Mouse (Mus musculus) E14TG2a.4 (cell line): ENCODE measurements around the gene Tmem132d.

Experiments used
- H3K27me3 ChIP-seq: 2 replicates; pipeline ENCODE4 v1.6.1; 2014; ENCODE audit warnings: low read length, control low read depth; ENCODE audit not compliant: insufficient read depth
- H3K36me3 ChIP-seq: 2 replicates; pipeline ENCODE4 v1.6.1; 2014; ENCODE audit warnings: low read length, control low read depth; ENCODE audit not compliant: insufficient read depth
- H3K4me1 ChIP-seq: replicated peaks from 2 replicates; pipeline ENCODE4 v1.6.1; 2014; ENCODE audit warnings: low read depth, low read length, control low read depth
- H3K4me3 ChIP-seq: replicated peaks from 2 replicates; pipeline ENCODE4 v1.5.1; 2014; ENCODE audit warnings: mild to moderate bottlenecking, low read length
- H3K9me3 ChIP-seq: 2 replicates; pipeline ENCODE4 v1.6.1; 2014; ENCODE audit warnings: low read length, control low read depth
- CTCF ChIP-seq: conservative IDR thresholded peaks from 2 replicates; pipeline ENCODE4 v1.5.1; 2014; ENCODE audit warnings: low read length
- NANOG ChIP-seq: IDR thresholded peaks from 2 replicates; pipeline ENCODE4 v1.6.1; 2014; ENCODE audit warnings: borderline replicate concordance, low read length, mixed read lengths
- POU5F1 ChIP-seq: IDR thresholded peaks from 2 replicates; pipeline ENCODE4 v1.6.1; 2014; ENCODE audit warnings: low read length, borderline replicate concordance

Tmem132d gene

DNA sequence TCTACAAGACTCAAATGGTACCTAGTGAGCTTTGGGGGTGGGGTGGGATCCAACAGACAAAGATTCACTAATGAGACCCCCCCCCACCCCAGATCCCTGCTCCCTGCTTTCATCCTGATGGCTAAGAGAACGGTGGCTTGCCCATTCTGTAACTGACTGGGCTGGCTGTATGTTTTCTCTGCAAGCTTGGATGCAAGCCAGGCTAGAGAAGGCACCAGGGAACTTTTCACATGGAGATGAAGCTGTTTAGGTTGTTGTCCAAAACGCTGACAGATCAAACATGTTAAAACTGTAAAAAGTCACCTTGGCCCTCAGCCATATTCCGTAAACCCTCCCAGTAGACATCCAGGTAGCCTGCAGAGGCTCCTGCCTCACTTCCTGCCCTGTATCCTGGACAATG, 313.7 kb downstream of the Tmem132d start:
- Histone ChIP-seq H3K4me3 (no peak overlapping the region), H3K36me3 (no peaks in the 10 kb centered on the region), H3K9me3 (no peaks in the 10 kb centered on the region), H3K27me3 (no peaks in the 10 kb centered on the region), H3K4me1 (no peaks in the 10 kb centered on the region)
- TF ChIP-seq POU5F1 (no peak), CTCF (no peak), NANOG (no peak)

DNA sequence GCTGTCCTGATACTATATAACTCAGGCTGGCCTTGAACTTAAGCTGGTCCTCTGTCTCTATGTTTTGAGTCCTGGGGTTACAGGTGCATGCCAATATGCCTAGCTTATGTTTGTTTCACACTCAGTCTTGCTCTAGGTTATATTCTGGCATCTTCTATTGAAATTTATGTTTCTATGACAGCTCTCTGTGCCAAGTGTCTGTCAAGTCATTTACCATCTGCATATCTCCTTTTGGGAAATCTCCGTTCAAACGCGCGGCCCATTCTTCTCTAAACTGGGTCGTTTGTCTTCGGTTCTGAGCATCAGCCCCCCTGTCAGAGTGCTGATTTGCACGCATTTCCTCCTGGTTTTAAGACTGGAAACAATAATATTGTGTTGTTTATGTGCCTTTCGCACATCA, 319.8 kb downstream of the Tmem132d start:
- Histone ChIP-seq H3K9me3 (0 out of 2 replicates have a peak, but pooled peaks cover 6% of the 10 kb centered on the region), H3K36me3 (no peaks in the 10 kb centered on the region), H3K4me3 (no peak overlapping the region), H3K27me3 (no peaks in the 10 kb centered on the region), H3K4me1 (no peaks in the 10 kb centered on the region)
- TF ChIP-seq NANOG (no peak), CTCF (no peak), POU5F1 (no peak)

DNA sequence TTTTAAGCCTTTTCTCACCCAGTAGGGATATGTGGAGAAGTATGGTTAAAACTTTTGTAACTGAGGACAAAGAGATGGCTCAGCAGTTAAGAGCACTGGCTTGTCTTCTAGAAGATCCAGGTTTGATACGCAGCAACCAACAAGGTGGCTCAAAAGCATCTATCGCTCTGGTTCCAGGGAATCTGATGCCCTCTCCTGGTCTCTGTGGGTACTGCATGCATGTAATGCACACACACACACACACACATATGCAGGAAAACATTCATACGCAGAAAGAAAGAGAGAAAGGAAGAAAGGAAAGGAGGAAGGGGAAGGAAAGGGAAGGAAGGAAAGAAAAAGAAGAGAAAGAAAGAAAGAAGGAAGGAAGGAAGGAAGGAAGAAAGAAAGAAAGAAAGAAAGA, 320.4 kb downstream of the Tmem132d start:
- TF ChIP-seq CTCF, result peak; percentile 79
- no peak for TF ChIP-seq POU5F1
- TF ChIP-seq NANOG, result no peak
- H3K4me1 ChIP-seq, result no peaks in the 10 kb centered on the region
- 0 out of 2 replicates have a peak, but pooled peaks cover 6% of the 10 kb centered on the region for H3K9me3 ChIP-seq

DNA sequence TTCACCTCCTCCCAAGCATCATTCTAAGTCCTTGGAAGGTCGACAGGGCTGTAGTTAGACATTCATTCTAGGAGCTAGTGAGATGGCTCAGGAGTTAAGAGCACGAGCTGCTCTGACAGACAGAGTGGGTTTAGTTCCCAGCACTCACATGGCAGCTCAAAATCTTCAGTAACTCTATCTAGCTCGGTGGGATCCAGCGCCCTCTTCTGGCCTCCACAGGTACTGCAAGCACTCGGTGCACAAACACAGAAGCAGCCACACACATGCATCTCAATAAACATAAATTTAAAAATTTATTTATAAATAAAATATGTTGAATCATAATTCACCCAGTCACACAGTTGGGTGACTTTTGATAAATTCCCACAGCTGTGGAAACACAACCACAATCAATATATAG, 321.2 kb downstream of the Tmem132d start:
- H3K4me1 ChIP-seq, result no peaks in the 10 kb centered on the region
- H3K9me3 ChIP-seq, result 0 out of 2 replicates have a peak, but pooled peaks cover 6% of the 10 kb centered on the region
- no peak overlapping the region for H3K4me3 ChIP-seq
- TF ChIP-seq CTCF, result peak; percentile 77
- TF ChIP-seq POU5F1, result no peak
- H3K36me3 ChIP-seq, result no peaks in the 10 kb centered on the region
- no peaks in the 10 kb centered on the region for H3K27me3 ChIP-seq

More for the DNA sequence above, 320.4 kb downstream of the Tmem132d start:
- Histone ChIP-seq H3K4me3 (no peak overlapping the region), H3K36me3 (no peaks in the 10 kb centered on the region), H3K27me3 (no peaks in the 10 kb centered on the region)

DNA sequence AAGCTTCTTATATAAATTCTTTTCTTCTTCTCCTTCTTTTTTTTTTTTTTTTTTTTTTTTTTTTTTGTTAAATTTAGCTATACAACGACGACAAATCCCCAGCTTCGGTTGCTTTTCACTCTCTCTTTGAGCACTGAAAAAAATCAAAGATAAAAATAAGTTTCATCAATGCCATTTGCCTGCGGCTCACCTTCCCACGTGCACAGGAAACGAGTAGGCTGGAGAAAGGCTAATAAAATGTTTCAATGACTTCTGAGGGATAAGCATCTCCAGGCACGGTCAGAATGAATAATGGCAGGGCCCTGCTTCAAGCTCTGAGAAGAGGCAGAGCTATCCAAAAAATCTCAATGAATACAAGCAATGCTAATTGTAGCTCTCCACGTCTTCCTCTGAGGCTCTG, 330.3 kb downstream of the Tmem132d start:
- no peak for TF ChIP-seq POU5F1
- TF ChIP-seq CTCF, result no peak
- no peak for TF ChIP-seq NANOG
- peaks cover 7% of the 10 kb centered on the region; the same call in 1 of the 2 replicates for H3K9me3 ChIP-seq
- peaks cover 8% of the 10 kb centered on the region for H3K4me1 ChIP-seq
- no peak overlapping the region for H3K4me3 ChIP-seq
- H3K27me3 ChIP-seq, result no peaks in the 10 kb centered on the region
- H3K36me3 ChIP-seq, result no peaks in the 10 kb centered on the region

DNA sequence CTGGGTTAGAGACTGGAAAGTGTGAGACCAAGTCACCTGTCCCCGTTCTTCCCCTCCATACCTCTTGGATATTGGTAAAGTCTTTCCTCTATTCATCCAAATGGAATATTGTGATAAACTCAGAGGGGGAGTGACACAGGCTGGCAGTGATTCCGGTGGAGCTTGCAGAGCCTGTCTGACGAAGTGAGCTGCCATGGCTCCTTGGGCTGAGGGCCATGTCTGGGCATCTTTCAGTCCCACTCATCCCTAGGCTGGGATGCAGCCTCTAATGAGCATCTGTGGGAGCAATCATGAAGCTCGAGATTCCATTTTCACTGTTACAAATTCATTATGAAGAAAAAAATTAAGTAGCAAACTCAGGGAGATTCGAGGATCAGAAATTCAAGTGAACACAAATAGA, 332.5 kb downstream of the Tmem132d start:
- Histone ChIP-seq H3K27me3 (no peaks in the 10 kb centered on the region), H3K36me3 (no peaks in the 10 kb centered on the region), H3K4me3 (no peak overlapping the region), H3K4me1 (peaks cover 9% of the 10 kb centered on the region), H3K9me3 (peaks cover 7% of the 10 kb centered on the region; the same call in 1 of the 2 replicates)
- TF ChIP-seq NANOG (no peak), CTCF (no peak), POU5F1 (no peak)

DNA sequence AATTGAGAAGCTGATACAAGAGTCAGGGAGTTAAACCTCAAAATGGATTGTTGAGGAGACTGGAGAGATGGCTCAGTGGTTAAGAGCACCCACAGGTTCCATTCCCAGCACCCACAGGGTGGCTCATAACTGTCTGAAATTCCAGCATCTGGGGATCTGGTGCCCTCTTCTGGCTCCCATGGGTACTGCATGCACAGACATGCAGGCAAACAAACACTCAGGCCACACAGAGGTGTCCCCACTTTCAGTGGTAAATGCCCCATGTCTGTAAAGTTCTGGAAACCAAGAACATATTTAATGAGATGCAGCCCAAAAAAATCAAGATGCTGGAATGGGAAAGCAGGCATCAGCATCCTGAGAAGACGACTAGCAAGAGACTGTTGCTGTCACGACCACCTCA, 333.4 kb downstream of the Tmem132d start:
- H3K27me3 ChIP-seq, result no peaks in the 10 kb centered on the region
- H3K9me3 ChIP-seq, result peaks cover 7% of the 10 kb centered on the region; the same call in 1 of the 2 replicates
- peaks cover 9% of the 10 kb centered on the region for H3K4me1 ChIP-seq
- TF ChIP-seq CTCF (peak; percentile 93), NANOG (no peak)
- H3K36me3 ChIP-seq, result no peaks in the 10 kb centered on the region
- no peak overlapping the region for H3K4me3 ChIP-seq

DNA sequence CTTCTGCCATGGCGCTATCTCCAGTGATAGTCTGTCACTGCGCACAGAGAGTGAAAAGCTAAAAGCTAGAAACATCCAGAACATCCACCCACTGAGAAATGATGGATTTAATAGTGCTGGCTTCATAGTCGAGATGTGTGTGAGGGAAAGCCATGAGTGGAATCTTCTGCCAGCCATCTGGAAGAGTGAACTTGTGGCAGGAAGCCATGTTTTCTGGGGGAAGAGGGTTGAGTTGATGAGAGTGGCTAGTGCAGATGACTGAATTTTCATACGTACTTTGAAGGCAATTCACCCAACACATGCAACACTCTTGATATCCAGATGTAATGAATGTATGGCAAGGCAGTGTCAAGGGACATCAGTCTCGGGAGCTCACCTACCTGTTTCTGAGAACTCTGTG, 342.3 kb downstream of the Tmem132d start:
- TF ChIP-seq NANOG (no peak), CTCF (no peak), POU5F1 (no peak)
- Histone ChIP-seq H3K27me3 (0 out of 2 replicates have a peak, but pooled peaks cover 3% of the 10 kb centered on the region), H3K4me1 (no peaks in the 10 kb centered on the region), H3K36me3 (no peaks in the 10 kb centered on the region), H3K4me3 (no peak overlapping the region), H3K9me3 (no peaks in the 10 kb centered on the region)

DNA sequence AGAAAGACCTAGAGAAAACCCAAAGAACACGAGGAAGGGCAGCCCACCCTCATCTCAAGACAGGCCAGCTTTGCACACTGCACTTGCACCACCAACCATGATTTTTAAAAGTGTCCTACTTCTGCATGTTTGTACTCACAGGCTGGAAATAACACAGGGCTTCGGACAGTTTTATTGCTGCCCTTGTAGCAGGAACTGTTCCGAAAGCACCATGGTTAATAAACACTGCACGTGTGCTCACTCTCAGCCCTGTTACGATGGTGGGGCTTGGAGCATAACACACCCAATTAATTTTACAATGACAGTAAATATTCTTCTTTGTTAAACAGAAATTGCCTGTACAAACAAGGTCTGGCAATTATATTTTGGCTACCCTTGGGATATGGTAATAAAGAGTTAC, 357.4 kb downstream of the Tmem132d start:
- TF ChIP-seq CTCF, result no peak
- TF ChIP-seq NANOG, result no peak
- no peak for TF ChIP-seq POU5F1
- Histone ChIP-seq H3K4me3 (no peak overlapping the region), H3K27me3 (no peaks in the 10 kb centered on the region), H3K4me1 (no peaks in the 10 kb centered on the region), H3K36me3 (no peaks in the 10 kb centered on the region), H3K9me3 (no peaks in the 10 kb centered on the region)
